Mouse (Mus musculus) small intestine, adult 2 months (tissue): Measurements from ENCODE around the gene Uba7.

Experiments
- CTCF ChIP-seq: fragments of 200-500 bp; IDR thresholded peaks from 2 replicates; pipeline ENCODE4 v1.5.1; 2012; ENCODE audit warnings: low read depth, mild to moderate bottlenecking, control low read depth, inconsistent platforms, low read length, moderate library complexity, mixed read lengths; ENCODE audit not compliant: insufficient replicate concordance, insufficient read length; ENCODE audit errors: extremely low read depth
- POLR2A ChIP-seq: fragments of 200-500 bp; IDR thresholded peaks from 2 replicates; pipeline ENCODE4 v1.6.1; 2012; ENCODE audit warnings: low read depth, mild to moderate bottlenecking, control low read depth, inconsistent platforms, low read length, moderate library complexity

DNA sequence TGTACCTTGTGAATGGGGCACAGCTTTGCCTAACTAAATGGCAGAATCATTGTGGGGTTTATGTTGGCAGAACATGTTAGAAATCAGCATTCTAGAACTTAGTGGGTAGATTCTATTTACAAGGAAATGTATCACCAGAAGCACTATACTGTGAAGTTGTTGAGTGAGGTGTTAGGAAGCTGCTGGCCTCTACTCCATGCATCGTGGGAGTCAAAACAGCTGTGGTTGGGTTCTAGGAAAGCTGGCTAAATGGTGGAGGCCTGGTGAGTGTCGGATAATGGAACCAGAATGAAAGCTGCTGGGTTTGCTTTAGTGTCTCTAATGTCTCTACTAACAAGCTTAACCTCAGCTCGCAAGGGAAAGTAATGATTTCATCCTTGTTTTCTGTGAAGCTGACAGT is 41.8 kb downstream of the Uba7 start:
- TF ChIP-seq CTCF (no peak), POLR2A (no peak)
